Mouse (Mus musculus): ENCODE measurements around the gene Iqcb1.

- no peak for TF ChIP-seq CTCF (IDR thresholded peaks at IDR 0.05; ENCODE audit: insufficient read depth, low read depth, low read length)
- TF ChIP-seq POLR2A (IDR thresholded peaks at IDR 0.05; ENCODE audit: insufficient read depth, low read depth, low read length) = no peak
These were observed 35.4 kb downstream of the Iqcb1 start for GRCm38 (mm10) chr16:36863585-36863984.
